Comparison of ENCODE assay signal across 22 mouse cellular contexts in the genomic region with DNA sequence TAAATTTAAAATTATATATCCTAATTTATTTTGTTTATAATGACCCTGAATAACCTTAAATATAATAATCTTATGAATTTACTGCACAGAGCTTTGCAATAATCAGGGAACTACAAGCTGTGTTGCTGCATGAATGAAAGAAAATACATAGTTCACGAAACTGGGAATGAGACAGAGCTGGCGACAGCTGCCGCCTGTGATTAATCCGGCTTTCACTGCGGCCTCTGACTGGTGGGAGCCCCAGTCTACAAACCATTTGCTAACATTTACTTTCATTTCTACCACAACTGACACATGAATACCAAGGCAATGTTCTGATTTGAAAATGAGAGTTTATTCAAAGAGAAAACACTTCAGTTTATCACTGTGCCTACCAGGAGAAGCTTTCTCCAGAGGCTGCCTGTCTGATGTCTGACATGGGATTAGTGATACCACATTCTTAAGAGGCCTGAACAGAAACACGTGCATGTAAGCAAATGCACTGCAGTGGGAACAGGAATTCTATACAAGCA.
DNase-seq lines count a peak whose midpoint lies in the region; ATAC-seq and TF ChIP-seq lines count a peak whose summit lies in the region.
"Had no signal": no experiment of that assay in that cellular context is flagged by ENCODE, and none has a peak within 500 bp of the region (broad histone marks: within the 10 kb centered on the region; RNA-seq: fewer than 3 reads in every experiment).

No protein-coding gene starts in this region.

- no peak; the same call in 1 of the 2 replicates for ATAC-seq in forebrain, embryonic 14.5 days
- ATAC-seq in forebrain, embryonic 16.5 days: no peak
- ATAC-seq in heart, postnatal 0 days (ENCODE audit: insufficient read depth, low read depth): no peak
- ATAC-seq: activated CD4-positive, CD25-positive, alpha-beta regulatory T cell, adult 4 months; intestine, postnatal 0 days; Patski had no signal

- H3K4me3 ChIP-seq in forebrain, embryonic 14.5 days (ENCODE audit: low read depth, low read length): no peak overlapping the region
- no peak overlapping the region for H3K4me3 ChIP-seq in forebrain, embryonic 16.5 days (replicated peaks; ENCODE audit: low read length)
- no peak overlapping the region for H3K4me3 ChIP-seq in heart, postnatal 0 days (ENCODE audit: low read depth, low read length)
- no peak overlapping the region for H3K4me3 ChIP-seq in myocyte
- H3K4me3 ChIP-seq: embryonic facial prominence, embryonic 15.5 days; forebrain, embryonic 12.5 days; gastrocnemius, adult 2 months; heart, adult 2 months; hindbrain, embryonic 15.5 days had no signal

- no peaks in the 10 kb centered on the region for H3K27me3 ChIP-seq in forebrain, embryonic 14.5 days (replicated peaks; ENCODE audit: control insufficient read depth, insufficient read depth, low read length)
- H3K27me3 ChIP-seq in forebrain, embryonic 16.5 days (replicated peaks; ENCODE audit: control insufficient read depth, insufficient read depth, low read length): no peaks in the 10 kb centered on the region
- H3K27me3 ChIP-seq in heart, postnatal 0 days (ENCODE audit: control insufficient read depth, insufficient read depth, low read length): no peaks in the 10 kb centered on the region
- H3K27me3 ChIP-seq in myocyte (ENCODE audit: control insufficient read depth, insufficient read depth, insufficient read length): no peaks in the 10 kb centered on the region
- H3K27me3 ChIP-seq: embryonic facial prominence, embryonic 15.5 days; forebrain, embryonic 12.5 days; hindbrain, embryonic 15.5 days; Patski had no signal

- no peak overlapping the region for H3K9ac ChIP-seq in forebrain, embryonic 14.5 days (ENCODE audit: low read length)
- no peak overlapping the region for H3K9ac ChIP-seq in forebrain, embryonic 16.5 days (replicated peaks; ENCODE audit: low read depth, low read length)
- no peak overlapping the region for H3K9ac ChIP-seq in heart, postnatal 0 days (replicated peaks; ENCODE audit: low read depth, low read length)
- H3K9ac ChIP-seq: embryonic facial prominence, embryonic 15.5 days; forebrain, embryonic 12.5 days; hindbrain, embryonic 15.5 days had no signal

- no peak for TF ChIP-seq EP300 in heart, postnatal 0 days (IDR thresholded peaks at IDR 0.05; ENCODE audit: low read depth)

- H3K27ac ChIP-seq in forebrain, embryonic 14.5 days (ENCODE audit: low read depth, low read length): no peak overlapping the region
- H3K27ac ChIP-seq in forebrain, embryonic 16.5 days (ENCODE audit: low read length): no peak overlapping the region
- peak overlapping the region; percentile 2; the same call in 1 of the 2 replicates for H3K27ac ChIP-seq in heart, postnatal 0 days (ENCODE audit: low read depth)
- H3K27ac ChIP-seq: embryonic facial prominence, embryonic 15.5 days; forebrain, embryonic 12.5 days; gastrocnemius, adult 2 months; heart, adult 2 months; hindbrain, embryonic 15.5 days; stomach, postnatal 0 days had no signal

- no peak overlapping the region for H3K4me2 ChIP-seq in forebrain, embryonic 14.5 days (ENCODE audit: low read length)
- H3K4me2 ChIP-seq in forebrain, embryonic 16.5 days (ENCODE audit: low read length): no peak overlapping the region
- peak overlapping the region; percentile 26; the same call in 1 of the 2 replicates for H3K4me2 ChIP-seq in heart, postnatal 0 days (ENCODE audit: low read depth, low read length)
- H3K4me2 ChIP-seq in myocyte (ENCODE audit: low read depth): peak overlapping the region; percentile 64
- H3K4me2 ChIP-seq: embryonic facial prominence, embryonic 15.5 days; forebrain, embryonic 12.5 days; hindbrain, embryonic 15.5 days had no signal

- no peak for TF ChIP-seq CTCF in heart, postnatal 0 days (IDR thresholded peaks at IDR 0.05; ENCODE audit: low read depth)

- no peak for TF ChIP-seq POLR2A in myocyte (IDR thresholded peaks at IDR 0.05; ENCODE audit: insufficient read length, low read depth)

- H3ac ChIP-seq in myocyte (ENCODE audit: control insufficient read depth, insufficient read length): no peak overlapping the region

- H3K79me2 ChIP-seq in myocyte (ENCODE audit: control insufficient read depth, insufficient read depth): no peaks in the 10 kb centered on the region

- DNase-seq in forebrain, embryonic 14.5 days (ENCODE audit: low spot score): peak; percentile 37
- no peak for DNase-seq in heart, postnatal 0 days (ENCODE audit: low spot score)
- no peak for DNase-seq in heart, postnatal 4 days
- DNase-seq in Muller cell, postnatal 12 days (ENCODE audit: inconsistent ontology term): peak; percentile 16
- no peak for DNase-seq in gastrocnemius, adult 8-10 months (ENCODE audit: low spot score in 2 of 2)
- DNase-seq: adrenal gland, postnatal 25 days; cerebellum, adult 9-10 months; gastrocnemius, adult 2 months; heart, adult 2 months; left cerebral cortex, postnatal 4 days; lung, adult 18-20 months; right cerebral cortex, postnatal 14 days; thymus, postnatal 14 days had no signal

- peaks cover 10% of the 10 kb centered on the region for H3K4me1 ChIP-seq in forebrain, embryonic 14.5 days (ENCODE audit: control insufficient read depth, insufficient read depth, low read length)
- H3K4me1 ChIP-seq in forebrain, embryonic 16.5 days (replicated peaks; ENCODE audit: control insufficient read depth, insufficient read depth, low read length): peaks cover 12% of the 10 kb centered on the region
- no peaks in the 10 kb centered on the region for H3K4me1 ChIP-seq in heart, postnatal 0 days (ENCODE audit: control insufficient read depth, insufficient read depth)
- H3K4me1 ChIP-seq: embryonic facial prominence, embryonic 15.5 days had no signal

- no peaks in the 10 kb centered on the region for H3K36me3 ChIP-seq in forebrain, embryonic 14.5 days (ENCODE audit: control insufficient read depth, insufficient read depth, low read length)
- H3K36me3 ChIP-seq in forebrain, embryonic 16.5 days (ENCODE audit: control insufficient read depth, insufficient read depth): no peaks in the 10 kb centered on the region
- no peaks in the 10 kb centered on the region for H3K36me3 ChIP-seq in heart, postnatal 0 days (replicated peaks; ENCODE audit: control insufficient read depth, insufficient read depth, low read length)
- H3K36me3 ChIP-seq in myocyte (ENCODE audit: control insufficient read depth, insufficient read depth): no peaks in the 10 kb centered on the region
- H3K36me3 ChIP-seq: embryonic facial prominence, embryonic 15.5 days; forebrain, embryonic 12.5 days; hindbrain, embryonic 15.5 days had no signal

- no peaks in the 10 kb centered on the region for H3K9me3 ChIP-seq in forebrain, embryonic 14.5 days (replicated peaks; ENCODE audit: control insufficient read depth, low read length)
- no peaks in the 10 kb centered on the region for H3K9me3 ChIP-seq in forebrain, embryonic 16.5 days (ENCODE audit: control insufficient read depth, low read length)
- H3K9me3 ChIP-seq in heart, postnatal 0 days (replicated peaks; ENCODE audit: control insufficient read depth, low read length): no peaks in the 10 kb centered on the region
- H3K9me3 ChIP-seq: embryonic facial prominence, embryonic 15.5 days; forebrain, embryonic 12.5 days; hindbrain, embryonic 15.5 days had no signal

- WGBS in forebrain, embryonic 14.5 days: 53% methylated on average over 6 of the region's 6 CpGs
- WGBS in forebrain, embryonic 16.5 days: 30% methylated on average over 6 of the region's 6 CpGs
- WGBS in heart, postnatal 0 days: 40% methylated on average over 6 of the region's 6 CpGs

TF ChIP-seq in myocyte, 11 proteins besides CTCF, POLR2A, EP300 and RAD21:
- TF ChIP-seq CEBPB (IDR thresholded peaks at IDR 0.05; ENCODE audit: insufficient read depth, poor library complexity, severe bottlenecking) (no peak), MYOD1 (IDR thresholded peaks at IDR 0.05; ENCODE audit: control insufficient read depth in 1 of 3, insufficient read length in 2 of 3, low read depth in 2 of 3) (peak in 2 of 3 experiments; percentile 56 to 61), POLR2AphosphoS2 (IDR thresholded peaks at IDR 0.05; ENCODE audit: insufficient read length, low read depth) (no peak), MYOG (IDR thresholded peaks at IDR 0.05; ENCODE audit: control insufficient read depth in 1 of 3, insufficient read depth in 1 of 3, insufficient read length in 2 of 3, low read depth in 2 of 3) (peak in 1 of 3 experiments; percentile 58), TCF3 (IDR thresholded peaks at IDR 0.05; ENCODE audit: insufficient read length, low read depth) (no peak), USF1 (IDR thresholded peaks at IDR 0.05; ENCODE audit: low read depth) (no peak), TCF12 (IDR thresholded peaks at IDR 0.05; ENCODE audit: insufficient read depth, poor library complexity, severe bottlenecking) (no peak), E2F4 (IDR thresholded peaks at IDR 0.05; ENCODE audit: insufficient read depth) (no peak)

Comparison
In these comparisons a context has a peak if more than half of its experiments do, and no peak if none do; other contexts are left out.
1. DNase-seq: peak in forebrain, embryonic 14.5 days (single experiment) and Muller cell, postnatal 12 days (single experiment); none in heart, postnatal 0 days (single experiment), heart, postnatal 4 days (single experiment) and gastrocnemius, adult 8-10 months (0 of 2).
2. H3K4me2 ChIP-seq: peak in heart, postnatal 0 days (single experiment) and myocyte (single experiment); none in forebrain, embryonic 14.5 days (single experiment) and forebrain, embryonic 16.5 days (single experiment).